Mouse (Mus musculus) erythroblast, embryonic 14.5 days (primary cell): ENCODE data around the gene Elane.

Source experiments
- GATA1 ChIP-seq: IDR thresholded peaks from 2 replicates; pipeline ENCODE4 v1.6.1; 2012; ENCODE audit warnings: low read length, inconsistent platforms, mixed read lengths
- TAL1 ChIP-seq: IDR thresholded peaks from 3 replicates; pipeline ENCODE4 v1.6.1; 2012; ENCODE audit warnings: low read length, inconsistent platforms, mixed read lengths

GRCm38 (mm10) chr10:79861230-79862048, 24.6 kb upstream of the Elane start:
- TF ChIP-seq GATA1 (no peak), TAL1 (no peak)
